Comparison of ENCODE assay signal across 26 mouse cellular contexts in the genomic region with DNA sequence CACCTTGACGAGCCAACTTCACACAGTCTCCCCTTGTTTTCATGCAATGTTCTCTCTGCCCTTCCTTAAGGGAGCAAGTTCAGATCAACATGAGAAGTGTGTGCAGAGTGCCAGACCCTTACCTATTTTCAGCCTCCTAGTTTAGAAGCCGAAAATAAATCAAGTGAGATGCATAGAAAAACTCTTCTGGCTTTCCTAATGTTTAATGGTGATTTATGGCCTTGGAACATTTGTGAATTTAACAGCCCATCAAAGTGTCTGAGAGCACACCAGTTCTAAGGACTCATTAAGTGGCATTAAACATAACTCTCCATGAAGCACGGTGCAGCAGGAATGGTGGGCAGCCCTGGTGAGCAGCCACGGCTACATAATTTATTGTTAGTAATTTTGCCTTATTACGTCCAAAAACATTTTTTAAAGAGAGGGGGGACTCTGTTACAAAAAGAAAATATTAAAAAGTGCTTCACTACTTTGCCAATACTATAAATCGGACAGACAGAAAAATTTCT. TPM values are rescaled to one million over a fixed set of nuclear protein-coding genes. Genes with fewer than 3 reads are reported as not detected.
A peak's percentile ranks its signal among the peaks of the same experiment; 100 is the strongest.
DNase-seq lines count a peak whose midpoint lies in the region; ATAC-seq and TF ChIP-seq lines count a peak whose summit lies in the region.
"Had no signal": no experiment of that assay in that cellular context is flagged by ENCODE, and none has a peak within 500 bp of the region (broad histone marks: within the 10 kb centered on the region; RNA-seq: fewer than 3 reads in every experiment).

No protein-coding gene starts in this region.

- no peaks in the 10 kb centered on the region for H3K36me3 ChIP-seq in kidney, postnatal 0 days (ENCODE audit: insufficient read depth, low read length)
- peaks cover 10% of the 10 kb centered on the region for H3K36me3 ChIP-seq in limb, embryonic 10.5 days
- H3K36me3 ChIP-seq in midbrain, embryonic 11.5 days (ENCODE audit: control insufficient read depth, insufficient read depth, low read length), result no peaks in the 10 kb centered on the region
- H3K36me3 ChIP-seq: embryonic facial prominence, embryonic 15.5 days had no signal

- no peak overlapping the region for H3K4me2 ChIP-seq in kidney, postnatal 0 days (ENCODE audit: low read length)
- no peak overlapping the region for H3K4me2 ChIP-seq in midbrain, embryonic 11.5 days
- H3K4me2 ChIP-seq: embryonic facial prominence, embryonic 12.5 days; embryonic facial prominence, embryonic 15.5 days; heart, embryonic 13.5 days; hindbrain, embryonic 14.5 days had no signal

- no peaks in the 10 kb centered on the region for H3K27me3 ChIP-seq in kidney, postnatal 0 days (ENCODE audit: insufficient read depth, low read length)
- H3K27me3 ChIP-seq in limb, embryonic 10.5 days (ENCODE audit: low read depth, poor library complexity, severe bottlenecking), result peaks cover 43% of the 10 kb centered on the region
- no peaks in the 10 kb centered on the region for H3K27me3 ChIP-seq in midbrain, embryonic 11.5 days (ENCODE audit: control insufficient read depth, insufficient read depth, low read length)
- H3K27me3 ChIP-seq: embryonic facial prominence, embryonic 12.5 days; embryonic facial prominence, embryonic 15.5 days; heart, embryonic 13.5 days had no signal

- TF ChIP-seq CTCF in kidney, postnatal 0 days (IDR thresholded peaks at IDR 0.05; ENCODE audit: low read depth), result no peak

- no peaks in the 10 kb centered on the region for H3K9me3 ChIP-seq in kidney, postnatal 0 days (replicated peaks; ENCODE audit: low read length)
- H3K9me3 ChIP-seq in limb, embryonic 10.5 days (replicated peaks), result no peaks in the 10 kb centered on the region
- H3K9me3 ChIP-seq in midbrain, embryonic 11.5 days (ENCODE audit: control insufficient read depth, low read length), result no peaks in the 10 kb centered on the region; the same call in 1 of the 2 replicates
- H3K9me3 ChIP-seq: embryonic facial prominence, embryonic 12.5 days; embryonic facial prominence, embryonic 15.5 days; heart, embryonic 10.5 days had no signal

- H3K27ac ChIP-seq in kidney, postnatal 0 days, result no peak overlapping the region
- no peak overlapping the region for H3K27ac ChIP-seq in limb, embryonic 10.5 days
- no peak overlapping the region for H3K27ac ChIP-seq in midbrain, embryonic 11.5 days (ENCODE audit: low read depth, low read length)
- H3K27ac ChIP-seq: embryonic facial prominence, embryonic 12.5 days; embryonic facial prominence, embryonic 15.5 days; heart, adult 2 months; heart, embryonic 10.5 days; heart, embryonic 13.5 days; hindbrain, embryonic 14.5 days; hindbrain, postnatal 0 days had no signal

- peak; percentile 46 for DNase-seq in embryo, embryonic 10.5 days (ENCODE audit: low spot score)
- DNase-seq in embryo, embryonic 9.5 days (ENCODE audit: extremely low spot score), result no peak
- DNase-seq in kidney, postnatal 0 days (ENCODE audit: low spot score), result peak; percentile 32
- DNase-seq in kidney, adult 9 months, result no peak
- peak; percentile 44 for DNase-seq in limb, embryonic 10.5 days (ENCODE audit: low spot score)
- no peak for DNase-seq in midbrain, embryonic 11.5 days (ENCODE audit: low spot score, missing footprints)
- DNase-seq: adrenal gland, adult 8-10 months; adrenal gland, postnatal 25 days; cerebellum, adult 11-12 months; cerebellum, adult 8-10 months; cerebellum, postnatal 10 days; cerebellum, postnatal 36 days; forebrain, postnatal 0 days; gastrocnemius, postnatal 10 days; gastrocnemius, postnatal 36 days; heart, adult 2 months; heart, postnatal 14 days; heart, postnatal 4 days had no signal

- WGBS in kidney, postnatal 0 days, result 36% methylated on average over 6 of the region's 6 CpGs
- 33% methylated on average over 6 of the region's 6 CpGs for WGBS in limb, embryonic 10.5 days
- WGBS in midbrain, embryonic 11.5 days, result 94% methylated on average over 6 of the region's 6 CpGs

- H3K9ac ChIP-seq in kidney, postnatal 0 days (ENCODE audit: low read depth, low read length), result no peak overlapping the region
- no peak overlapping the region for H3K9ac ChIP-seq in midbrain, embryonic 11.5 days (ENCODE audit: low read length)
- H3K9ac ChIP-seq: embryonic facial prominence, embryonic 12.5 days; embryonic facial prominence, embryonic 15.5 days; forebrain, postnatal 0 days; heart, embryonic 13.5 days; hindbrain, embryonic 14.5 days had no signal

- H3K4me3 ChIP-seq in kidney, postnatal 0 days (replicated peaks; ENCODE audit: low read depth, low read length), result no peak overlapping the region
- H3K4me3 ChIP-seq in limb, embryonic 10.5 days, result no peak overlapping the region
- no peak overlapping the region for H3K4me3 ChIP-seq in midbrain, embryonic 11.5 days (ENCODE audit: low read depth, low read length)
- H3K4me3 ChIP-seq: embryonic facial prominence, embryonic 12.5 days; embryonic facial prominence, embryonic 15.5 days; heart, adult 2 months; heart, embryonic 10.5 days; heart, embryonic 13.5 days had no signal

- ATAC-seq in kidney, postnatal 0 days (replicated peaks; ENCODE audit: low FRiP score, low read depth), result no peak
- no peak for ATAC-seq in midbrain, embryonic 11.5 days (ENCODE audit: low FRiP score)
- ATAC-seq: activated CD4-positive, CD25-positive, alpha-beta regulatory T cell, adult 4 months; forebrain, embryonic 14.5 days; forebrain, postnatal 0 days; hindbrain, postnatal 0 days had no signal

- no peaks in the 10 kb centered on the region for H3K4me1 ChIP-seq in kidney, postnatal 0 days (replicated peaks; ENCODE audit: insufficient read depth, low read length)
- H3K4me1 ChIP-seq in limb, embryonic 10.5 days, result peaks cover 21% of the 10 kb centered on the region
- peaks cover 3% of the 10 kb centered on the region; the same call in 1 of the 2 replicates for H3K4me1 ChIP-seq in midbrain, embryonic 11.5 days (ENCODE audit: control insufficient read depth, insufficient read depth, low read length)
- H3K4me1 ChIP-seq: embryonic facial prominence, embryonic 12.5 days; heart, embryonic 10.5 days had no signal

RNA-seq across cellular contexts. Expression of a gene that starts 44.5 kb away (rescaled TPM):
- polyA plus RNA-seq in kidney, postnatal 0 days (2015; fragmentation: Nextera tagmentation; extraction: Ambion mirVana), result 17.3 and 19.4 TPM in 2 replicates
- 34.4 and 37.0 TPM in 2 replicates for polyA plus RNA-seq in limb, embryonic 10.5 days (2016; fragmentation: Nextera tagmentation; extraction: Ambion mirVana)
- polyA plus RNA-seq in midbrain, embryonic 11.5 days (2014; fragmentation: Nextera tagmentation; extraction: Ambion mirVana), result 72.5 and 80.5 TPM in 2 replicates

Comparison
In these comparisons a context has a peak if more than half of its experiments do, and no peak if none do; other contexts are left out.
1. DNase-seq: peak in embryo, embryonic 10.5 days (single experiment), kidney, postnatal 0 days (single experiment) and limb, embryonic 10.5 days (single experiment); none in embryo, embryonic 9.5 days (single experiment), kidney, adult 9 months (single experiment) and midbrain, embryonic 11.5 days (single experiment).